Mouse (Mus musculus) small intestine, adult 2 months (tissue): Measurements from ENCODE around the gene Cyp26b1.

Source experiments
- CTCF ChIP-seq: fragments of 200-500 bp; IDR thresholded peaks from 2 replicates; pipeline ENCODE4 v1.5.1; 2012; ENCODE audit warnings: low read depth, mild to moderate bottlenecking, control low read depth, inconsistent platforms, low read length, moderate library complexity, mixed read lengths; ENCODE audit not compliant: insufficient replicate concordance, insufficient read length; ENCODE audit errors: extremely low read depth
- POLR2A ChIP-seq: fragments of 200-500 bp; IDR thresholded peaks from 2 replicates; pipeline ENCODE4 v1.6.1; 2012; ENCODE audit warnings: low read depth, mild to moderate bottlenecking, control low read depth, inconsistent platforms, low read length, moderate library complexity

DNA sequence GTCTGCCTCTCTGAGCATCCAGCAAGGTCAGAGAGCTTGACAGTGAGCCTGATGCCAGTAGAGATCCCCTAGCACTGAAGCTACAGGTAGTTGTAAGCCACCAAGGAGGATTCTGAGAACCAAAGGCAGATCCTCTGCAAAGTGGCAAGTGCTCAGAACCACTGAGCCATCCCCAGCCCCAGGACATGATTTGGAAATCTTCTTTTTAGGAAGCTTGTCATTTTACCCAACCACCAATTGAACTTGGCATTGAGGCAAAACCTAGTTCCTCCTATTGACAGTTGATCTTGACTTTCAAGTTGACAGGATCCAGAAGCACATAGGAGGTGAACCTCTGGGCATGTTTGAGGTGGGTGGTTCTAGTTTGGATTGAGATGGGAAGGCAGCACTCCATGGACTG lies 63.8 kb downstream of the Cyp26b1 start:
- no peak for TF ChIP-seq CTCF
- no peak for TF ChIP-seq POLR2A
